Mouse (Mus musculus) embryonic facial prominence, embryonic 11.5 days (tissue): ENCODE measurements around the gene Tmprss12. TPM values are rescaled to one million over a fixed set of nuclear protein-coding genes. Genes with fewer than 3 reads are reported as not detected.
"Not testable (repeated sequence)": the region's sequence is repeated elsewhere in the genome, so short reads cannot be mapped to it uniquely, and the experiment has no call there.

ENCODE experiments used
- ATAC-seq: fragments of 200-750 bp; cut with Nextera tagmentation; replicated peaks from 2 replicates; pipeline ENCODE4 v1.8.0; 2017; ENCODE audit warnings: low read depth; ENCODE audit not compliant: insufficient number of reproducible peaks, low FRiP score, low TSS enrichment
- DNase-seq: peaks from one replicate; pipeline ENCODE4 v3.0.0-alpha.2; 2015; ENCODE audit warnings: low spot score
- H3K27ac ChIP-seq: fragments of 300-500 bp; sonication (generic); replicated peaks from 2 replicates; pipeline ENCODE4 v1.5.1; 2014; ENCODE audit warnings: mild to moderate bottlenecking, low read depth, low read length, control low read depth
- H3K27me3 ChIP-seq: fragments of 300-500 bp; sonication (generic); 2 replicates; pipeline ENCODE4 v1.6.1; 2014; ENCODE audit warnings: mild to moderate bottlenecking, low read length, moderate library complexity, mixed read lengths; ENCODE audit not compliant: control insufficient read depth, insufficient read depth
- H3K36me3 ChIP-seq: fragments of 300-500 bp; sonication (generic); replicated peaks from 2 replicates; pipeline ENCODE4 v1.6.1; 2014; ENCODE audit warnings: low read depth, mild to moderate bottlenecking, low read length, moderate library complexity, mixed read lengths; ENCODE audit not compliant: control insufficient read depth, insufficient read depth
- H3K4me1 ChIP-seq: fragments of 300-500 bp; sonication (generic); 2 replicates; pipeline ENCODE4 v1.6.1; 2014; ENCODE audit warnings: low read length, mixed read lengths; ENCODE audit not compliant: control insufficient read depth, insufficient read depth
- H3K4me2 ChIP-seq: fragments of 300-500 bp; sonication (generic); 2 replicates; pipeline ENCODE4 v1.6.1; 2014; ENCODE audit warnings: low read depth, mild to moderate bottlenecking, control low read depth, low read length, moderate library complexity
- H3K4me3 ChIP-seq: fragments of 300-500 bp; sonication (generic); 2 replicates; pipeline ENCODE4 v1.5.1; 2014; ENCODE audit warnings: low read depth, low read length, control low read depth
- H3K9ac ChIP-seq: fragments of 300-500 bp; sonication (generic); replicated peaks from 2 replicates; pipeline ENCODE4 v1.6.1; 2014; ENCODE audit warnings: mild to moderate bottlenecking, control low read depth, low read length
- H3K9me3 ChIP-seq: fragments of 300-500 bp; sonication (generic); replicated peaks from 2 replicates; pipeline ENCODE4 v1.6.1; 2016; ENCODE audit warnings: mild to moderate bottlenecking, low read length, inconsistent platforms, mixed read lengths; ENCODE audit not compliant: control insufficient read depth
- WGBS: fragments of 180-500 bp; shearing (Covaris S2); extraction: QIAGEN DNeasy Blood & Tissue Kit; methylation state at CpG from one replicate; pipeline ENCODE4 v1.1.7; 2014; 5-methylcytosine and 5-hydroxymethylcytosine counted together
- polyA plus RNA-seq: library from polyadenylated mRNA; unstranded; fragments of >200 nt; fragmentation: Nextera tagmentation; extraction: Ambion mirVana; gene quantifications from 2 replicates; pipeline ENCODE4 v1.2.1, GENCODE M21; 2014

Tmprss12 gene
- polyA plus RNA-seq, 1 experiment from 2014 or later, result not detected

DNA sequence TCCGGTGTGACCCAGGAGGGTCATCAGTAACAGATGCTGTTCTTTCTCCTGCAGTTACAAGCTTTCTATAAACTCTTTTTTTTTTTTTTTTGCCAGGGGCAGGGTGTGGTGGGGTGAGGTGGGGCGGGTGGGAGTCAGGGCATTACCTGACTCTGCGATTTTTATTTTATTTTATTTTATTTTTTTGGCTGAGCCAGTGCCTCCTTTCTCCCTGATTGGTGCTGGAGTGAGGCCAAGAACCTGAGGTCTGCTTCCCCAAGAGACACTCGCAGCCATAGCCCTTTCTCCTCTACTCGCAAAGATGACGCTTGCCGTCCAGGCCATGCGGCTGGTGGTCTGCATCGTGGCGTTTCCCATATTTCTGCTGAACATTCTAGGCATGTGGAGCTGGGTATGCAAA is 54.0 kb downstream of the Tmprss12 start, which contains the start of gene Mettl7a3:
Gene Mettl7a3, plus strand, starts transcription at position 301 of the 400 bp plus-strand sequence.
- DNase-seq (no peak), ATAC-seq (no peak)
- Histone ChIP-seq H3K27ac (no peak within 1 kb of the TSS), H3K9me3 (no peaks in the 10 kb centered on the region), H3K36me3 (no peaks in the 10 kb centered on the region), H3K4me2 (no peak within 1 kb of the TSS), H3K27me3 (no peaks in the 10 kb centered on the region), H3K9ac (no peak within 1 kb of the TSS), H3K4me3 (no peak within 1 kb of the TSS), H3K4me1 (no peaks in the 10 kb centered on the region)
- 75% methylated on average over 10 of the region's 10 CpGs for WGBS

DNA sequence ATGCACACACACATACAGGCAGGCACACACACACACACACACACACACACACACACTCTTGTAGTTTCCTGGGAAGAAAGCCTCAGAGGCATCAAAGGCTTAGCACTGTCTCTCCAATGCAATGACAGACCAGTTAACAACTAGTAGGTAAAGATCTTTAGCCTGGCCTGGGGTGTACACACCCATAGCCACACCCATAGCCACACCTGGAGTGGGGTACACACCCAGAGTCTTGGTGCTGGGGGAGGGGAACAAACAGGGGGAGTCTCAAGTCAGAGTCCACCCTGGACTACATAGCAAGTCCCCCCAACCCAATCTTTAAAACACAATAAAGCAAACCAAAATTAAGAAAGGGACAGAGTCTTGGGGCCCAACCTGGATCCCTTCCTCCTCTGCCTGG is 56.7 kb downstream of the Tmprss12 start:
- not testable (repeated sequence) for H3K9me3 ChIP-seq, H3K27me3 ChIP-seq, H3K4me2 ChIP-seq, DNase-seq, H3K36me3 ChIP-seq, H3K9ac ChIP-seq, H3K4me1 ChIP-seq, H3K27ac ChIP-seq, ATAC-seq, H3K4me3 ChIP-seq

DNA sequence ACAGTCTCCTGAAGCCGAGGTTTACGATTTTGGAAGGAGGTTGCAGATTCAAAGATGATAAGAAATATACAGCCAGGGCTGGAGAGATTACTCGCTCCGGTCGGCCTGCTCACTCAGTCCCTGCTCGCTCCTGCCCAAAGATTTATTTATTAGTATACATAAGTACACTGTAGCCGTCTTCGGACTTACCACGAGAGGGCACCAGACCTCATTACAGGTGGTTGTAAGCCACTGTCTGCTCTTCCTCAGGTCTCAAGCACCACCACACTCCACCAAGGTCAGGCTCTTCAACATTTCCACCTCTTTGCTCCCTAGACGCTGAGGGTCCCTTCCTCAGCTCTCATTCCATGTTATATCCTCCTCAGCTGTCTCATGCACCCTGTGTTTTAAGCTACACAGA is 57.2 kb downstream of the Tmprss12 start:
- H3K9ac ChIP-seq, H3K4me1 ChIP-seq, H3K9me3 ChIP-seq, H3K4me2 ChIP-seq, H3K36me3 ChIP-seq, H3K27ac ChIP-seq, H3K27me3 ChIP-seq, H3K4me3 ChIP-seq: not testable (repeated sequence)
- DNase-seq (peak; percentile 62), ATAC-seq (0 out of 2 replicates have a peak, but pooled peaks have one; percentile 27)
- WGBS, result 30% methylated on average over 7 of the region's 10 CpGs

DNA sequence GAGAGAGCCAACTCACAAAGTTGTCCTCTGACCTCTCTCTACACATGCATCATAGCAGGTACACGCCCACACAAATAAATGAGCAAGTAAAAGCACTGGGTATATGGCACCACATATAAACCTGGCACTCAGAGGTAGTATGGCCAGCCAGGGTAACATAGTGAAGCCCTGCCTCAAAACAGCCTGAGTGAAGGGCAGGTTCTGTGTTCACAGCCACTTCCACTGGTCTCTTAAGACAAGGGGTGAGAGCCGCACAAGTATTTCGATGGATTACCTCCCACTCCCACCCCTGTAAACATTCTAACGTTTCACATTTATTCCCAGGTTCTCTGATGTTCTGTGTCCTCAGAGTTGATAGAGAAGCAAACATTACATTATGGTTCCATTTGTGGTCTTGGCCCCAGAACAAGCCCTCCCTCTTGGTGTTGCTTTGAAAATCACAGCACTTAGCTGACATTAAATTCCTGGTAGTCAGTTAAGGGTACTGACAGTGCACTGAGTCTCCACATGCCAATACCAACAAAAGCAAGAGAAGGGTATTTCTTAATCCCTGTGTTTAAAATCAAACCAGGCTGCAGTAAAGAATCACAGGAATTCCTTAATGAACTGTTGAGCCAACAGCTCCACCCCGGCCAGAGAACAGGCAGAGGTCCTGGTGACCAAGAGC is 60.8 kb downstream of the Tmprss12 start:
- not testable (repeated sequence) for H3K4me2 ChIP-seq, DNase-seq, H3K9me3 ChIP-seq, H3K27ac ChIP-seq, H3K9ac ChIP-seq, H3K36me3 ChIP-seq, H3K27me3 ChIP-seq, H3K4me1 ChIP-seq, H3K4me3 ChIP-seq, ATAC-seq
- WGBS, result 77% methylated on average over 4 of the region's 5 CpGs

Other genes starting within 250 kb of the Tmprss12 start
- gene Dip2b, start 242.2 kb upstream of the Tmprss12 start, polyA plus RNA-seq, result 15.4 and 16.5 TPM in 2 replicates
- gene Atf1, start 53.0 kb upstream of the Tmprss12 start, polyA plus RNA-seq, result 36.3 and 37.0 TPM in 2 replicates
- gene Mettl7a1, start 23.3 kb downstream of the Tmprss12 start, polyA plus RNA-seq, result 4.8 and 4.9 TPM in 2 replicates
- 0.17 TPM in 2 replicates for gene Mettl7a3, start 54.1 kb downstream of the Tmprss12 start, polyA plus RNA-seq
- 0.15 TPM in 1 of 2 replicates, not detected in the other for gene Methig1, start 72.3 kb downstream of the Tmprss12 start, polyA plus RNA-seq
- not detected in 2 replicates for gene Mettl7a2, start 72.4 kb downstream of the Tmprss12 start, polyA plus RNA-seq
- not detected in 2 replicates for gene Higd1c, start 83.7 kb downstream of the Tmprss12 start, polyA plus RNA-seq
- 0.08 and 0.14 TPM in 2 replicates for gene Gm5475, start 141.3 kb downstream of the Tmprss12 start, polyA plus RNA-seq
- 18.3 and 18.8 TPM in 2 replicates for gene Slc11a2, start 144.2 kb downstream of the Tmprss12 start, polyA plus RNA-seq
- gene Letmd1, start 188.2 kb downstream of the Tmprss12 start, polyA plus RNA-seq, result 37.2 and 40.1 TPM in 2 replicates
- 23.0 and 24.8 TPM in 2 replicates for gene Csrnp2, start 214.7 kb downstream of the Tmprss12 start, polyA plus RNA-seq